Mouse (Mus musculus) midbrain, postnatal 0 days (tissue): ENCODE measurements around the gene Usp4. TPM values are rescaled to one million over a fixed set of nuclear protein-coding genes. Genes with fewer than 3 reads are reported as not detected.

Source experiments
- ATAC-seq: fragments of 200-750 bp; cut with Nextera tagmentation; 2 replicates; pipeline ENCODE4 v1.8.0; 2017; ENCODE audit warnings: moderate number of reproducible peaks, mild to moderate bottlenecking, moderate TSS enrichment, moderate library complexity; ENCODE audit not compliant: low FRiP score
- DNase-seq: peaks from one replicate; pipeline ENCODE4 v3.0.0-alpha.2; 2015; ENCODE audit warnings: low spot score
- H3K27ac ChIP-seq: fragments of 300-500 bp; sonication (generic); 2 replicates; pipeline ENCODE4 v1.5.1; 2014; ENCODE audit warnings: low read depth, mild to moderate bottlenecking, low read length, mixed read lengths
- H3K27me3 ChIP-seq: fragments of 300-500 bp; sonication (generic); 2 replicates; pipeline ENCODE4 v1.6.1; 2014; ENCODE audit warnings: low read length, control low read depth, mixed read lengths; ENCODE audit not compliant: insufficient read depth
- H3K36me3 ChIP-seq: fragments of 300-500 bp; sonication (generic); 2 replicates; pipeline ENCODE4 v1.6.1; 2014; ENCODE audit warnings: low read length, control low read depth, mixed read lengths; ENCODE audit not compliant: insufficient read depth
- H3K4me1 ChIP-seq: fragments of 300-500 bp; sonication (generic); 2 replicates; pipeline ENCODE4 v1.6.1; 2014; ENCODE audit warnings: mild to moderate bottlenecking, control low read depth, antibody characterized with exemption, low read length, mixed read lengths; ENCODE audit not compliant: insufficient read depth
- H3K4me2 ChIP-seq: fragments of 300-500 bp; sonication (generic); 2 replicates; pipeline ENCODE4 v1.6.1; 2014; ENCODE audit warnings: low read depth, mild to moderate bottlenecking, low read length, mixed read lengths; ENCODE audit not compliant: poor library complexity, severe bottlenecking
- H3K4me3 ChIP-seq: fragments of 300-500 bp; sonication (generic); 2 replicates; pipeline ENCODE4 v1.5.1; 2014; ENCODE audit warnings: low read depth, mild to moderate bottlenecking, low read length, moderate library complexity
- H3K9ac ChIP-seq: fragments of 300-500 bp; sonication (generic); replicated peaks from 2 replicates; pipeline ENCODE4 v1.6.1; 2014; ENCODE audit warnings: mild to moderate bottlenecking, low read length, moderate library complexity, mixed read lengths; ENCODE audit not compliant: poor library complexity, severe bottlenecking
- H3K9me3 ChIP-seq: fragments of 300-500 bp; sonication (generic); 2 replicates; pipeline ENCODE4 v1.6.1; 2016; ENCODE audit warnings: low read length, control low read depth
- CTCF ChIP-seq: IDR thresholded peaks from 2 replicates; pipeline ENCODE4 v1.5.1; 2016; ENCODE audit warnings: antibody characterized with exemption, mild to moderate bottlenecking
- WGBS: fragments of 180-500 bp; shearing (Covaris S2); extraction: QIAGEN DNeasy Blood & Tissue Kit; methylation state at CpG from one replicate; pipeline ENCODE4 v1.1.7; 2014; 5-methylcytosine and 5-hydroxymethylcytosine counted together
- polyA plus RNA-seq: library from polyadenylated mRNA; unstranded; fragments of >200 nt; fragmentation: Nextera tagmentation; extraction: Ambion mirVana; gene quantifications from 2 replicates; pipeline ENCODE4 v1.2.1, GENCODE M21; 2015
- total RNA-seq: library from RNA; depleted of rRNA; stranded (reverse); fragments of >200 nt; gene quantifications from 2 replicates; pipeline ENCODE4 v1.2.3, GENCODE M21; 2014

Gene Usp4
- total and polyA plus RNA-seq, 2 experiments from 2014 or later: 106 to 114 TPM

- no peaks in the 10 kb centered on the region for H3K9me3 ChIP-seq
- 22% methylated on average over 20 of the region's 20 CpGs for WGBS
- no peak for TF ChIP-seq CTCF
- H3K4me2 ChIP-seq: peak overlapping the region; percentile 83
- H3K27ac ChIP-seq: peak overlapping the region; percentile 89; the same call in 1 of the 2 replicates
- ATAC-seq (no peak), DNase-seq (no peak)
- 0 out of 2 replicates have a peak, but pooled peaks cover 3% of the 10 kb centered on the region for H3K4me1 ChIP-seq
- peak overlapping the region; percentile 81 for H3K9ac ChIP-seq
- peaks cover 6% of the 10 kb centered on the region for H3K36me3 ChIP-seq
- peak overlapping the region; percentile 70 for H3K4me3 ChIP-seq
- H3K27me3 ChIP-seq: no peaks in the 10 kb centered on the region
Observed at GRCm38 (mm10) chr9:108339886-108340257, 7.8 kb upstream of the Usp4 start.

- Histone ChIP-seq H3K9ac (peak overlapping the region; percentile 81; the same call in 1 of the 2 replicates), H3K4me2 (peak overlapping the region; percentile 83), H3K36me3 (peaks cover under 1% of the 10 kb centered on the region; the same call in 1 of the 2 replicates), H3K9me3 (no peaks in the 10 kb centered on the region), H3K27ac (no peak overlapping the region), H3K4me3 (peak overlapping the region; percentile 70), H3K4me1 (0 out of 2 replicates have a peak, but pooled peaks cover 3% of the 10 kb centered on the region), H3K27me3 (no peaks in the 10 kb centered on the region)
- no peak for TF ChIP-seq CTCF
- DNase-seq (no peak), ATAC-seq (no peak)
- 65% methylated on average over 10 of the region's 10 CpGs for WGBS
Observed at GRCm38 (mm10) chr9:108340258-108341138, 7.2 kb upstream of the Usp4 start.

- H3K27me3 ChIP-seq: no peaks in the 10 kb centered on the region
- H3K9me3 ChIP-seq: no peaks in the 10 kb centered on the region
- WGBS: 91% methylated on average over 5 of the region's 5 CpGs
- no peak overlapping the region for H3K4me3 ChIP-seq
- 0 out of 2 replicates have a peak, but pooled peaks cover 3% of the 10 kb centered on the region for H3K4me1 ChIP-seq
- TF ChIP-seq CTCF: no peak
- no peaks in the 10 kb centered on the region for H3K36me3 ChIP-seq
- ATAC-seq (no peak), DNase-seq (no peak)
- no peak overlapping the region for H3K27ac ChIP-seq
- H3K9ac ChIP-seq: no peak overlapping the region
- no peak overlapping the region for H3K4me2 ChIP-seq
Observed at GRCm38 (mm10) chr9:108341139-108341475, 6.5 kb upstream of the Usp4 start.

- DNase-seq: no peak
- TF ChIP-seq CTCF: no peak
- H3K4me1 ChIP-seq: 0 out of 2 replicates have a peak, but pooled peaks cover 3% of the 10 kb centered on the region
- H3K9me3 ChIP-seq: no peaks in the 10 kb centered on the region
- H3K4me2 ChIP-seq: no peak overlapping the region
- H3K9ac ChIP-seq: no peak overlapping the region
- no peaks in the 10 kb centered on the region for H3K36me3 ChIP-seq
- no peaks in the 10 kb centered on the region for H3K27me3 ChIP-seq
- H3K4me3 ChIP-seq: no peak overlapping the region
- no peak for ATAC-seq
- no peak overlapping the region for H3K27ac ChIP-seq
Observed at GRCm38 (mm10) chr9:108341801-108342200, 5.9 kb upstream of the Usp4 start.

GRCm38 (mm10) chr9:108342301-108342831 is 5.3 kb upstream of the Usp4 start:
- Histone ChIP-seq H3K9me3 (no peaks in the 10 kb centered on the region), H3K9ac (no peak overlapping the region), H3K27ac (no peak overlapping the region), H3K36me3 (no peaks in the 10 kb centered on the region), H3K4me3 (no peak overlapping the region), H3K4me1 (0 out of 2 replicates have a peak, but pooled peaks cover 3% of the 10 kb centered on the region), H3K27me3 (no peaks in the 10 kb centered on the region), H3K4me2 (no peak overlapping the region)
- TF ChIP-seq CTCF: no peak
- ATAC-seq (no peak), DNase-seq (no peak)
- 54% methylated on average over 5 of the region's 5 CpGs for WGBS

- WGBS: 89% methylated on average over 3 of the region's 3 CpGs
- DNase-seq: no peak
- Histone ChIP-seq H3K9me3 (no peaks in the 10 kb centered on the region), H3K4me2 (no peak overlapping the region), H3K4me1 (0 out of 2 replicates have a peak, but pooled peaks cover 3% of the 10 kb centered on the region), H3K4me3 (no peak overlapping the region), H3K27me3 (no peaks in the 10 kb centered on the region), H3K9ac (no peak overlapping the region), H3K36me3 (no peaks in the 10 kb centered on the region), H3K27ac (no peak overlapping the region)
- no peak for ATAC-seq
- no peak for TF ChIP-seq CTCF
Observed at GRCm38 (mm10) chr9:108343331-108343730, 4.3 kb upstream of the Usp4 start.
